Mouse (Mus musculus) heart, postnatal 25 days (tissue): ENCODE results near the gene Gsta1. TPM values are rescaled to one million over a fixed set of nuclear protein-coding genes. Genes with fewer than 3 reads are reported as not detected.
"Not testable (repeated sequence)": the region's sequence is repeated elsewhere in the genome, so short reads cannot be mapped to it uniquely, and the experiment has no call there.

Source experiments
- DNase-seq: peaks from one replicate; pipeline ENCODE4 v3.0.0; 2022; ENCODE audit warnings: low spot score
- intact Hi-C: fragments of 180-260 bp; cut with DNase I; formaldehyde crosslinking; loops from one replicate; pipeline ENCODE4 v1.15.1; 2025
- total RNA-seq, 2 experiments: library from RNA; stranded (reverse); gene quantifications; 2 replicates each; pipeline ENCODE4 v1.2.3; 2021

Gene Gsta1
- total RNA-seq, 2 experiments from 2014 or later, result 0.39 TPM; not detected in 1

GRCm38 (mm10) chr9:78225304-78225703 lies 5.2 kb upstream of the Gsta1 start:
- intact Hi-C loops, result no loop called here
- no peak for DNase-seq

- intact Hi-C loops, result no loop called here
Observed at GRCm38 (mm10) chr9:78228122-78228521, 2.3 kb upstream of the Gsta1 start.

GRCm38 (mm10) chr9:78229658-78230057 lies 798 bp upstream of the Gsta1 start:
- DNase-seq, result not testable (repeated sequence)

More at GRCm38 (mm10) chr9:78228122-78228521, 2.3 kb upstream of the Gsta1 start:
- no peak for DNase-seq

GRCm38 (mm10) chr9:78233121-78233695 lies 2.8 kb downstream of the Gsta1 start:
- intact Hi-C loops, DNase-seq: not testable (repeated sequence)

More at GRCm38 (mm10) chr9:78229658-78230057, 798 bp upstream of the Gsta1 start:
- intact Hi-C loops, result not testable (repeated sequence)

- DNase-seq, intact Hi-C loops: not testable (repeated sequence)
Observed at GRCm38 (mm10) chr9:78255683-78256470, 25.4 kb downstream of the Gsta1 start.

- not testable (repeated sequence) for DNase-seq
Observed at GRCm38 (mm10) chr9:78256914-78257313, 26.5 kb downstream of the Gsta1 start, which contains the start of gene Gm3776. Gene Gm3776, plus strand, starts transcription at chr9:78257129.

GRCm38 (mm10) chr9:78259688-78260087 lies 29.2 kb downstream of the Gsta1 start:
- DNase-seq, intact Hi-C loops: not testable (repeated sequence)

More at GRCm38 (mm10) chr9:78256914-78257313, 26.5 kb downstream of the Gsta1 start, which contains the start of gene Gm3776:
- intact Hi-C loops, result not testable (repeated sequence)

GRCm38 (mm10) chr9:78270945-78271344 lies 40.5 kb downstream of the Gsta1 start:
- intact Hi-C loops, DNase-seq: not testable (repeated sequence)

- DNase-seq, intact Hi-C loops: not testable (repeated sequence)
Observed at GRCm38 (mm10) chr9:78282002-78282711, 51.7 kb downstream of the Gsta1 start.

- intact Hi-C loops, DNase-seq: not testable (repeated sequence)
Observed at GRCm38 (mm10) chr9:78289063-78289462, 58.6 kb downstream of the Gsta1 start.

- intact Hi-C loops, result loop anchor here (10.0 kb wide), 1 partner anchor 55 kb away; no protein-coding TSS in a partner anchor
- not testable (repeated sequence) for DNase-seq
Observed at GRCm38 (mm10) chr9:78289723-78290122, 59.3 kb downstream of the Gsta1 start, which contains the start of gene Gm10639. Gene Gm10639, plus strand, starts transcription at chr9:78289923.

Other genes starting within 250 kb of the Gsta1 start
- gene Gcm1, start 178.7 kb upstream of the Gsta1 start, total RNA-seq, result not detected
- 10 to 100 TPM; 49.2 to 51.3 TPM for gene Fbxo9, start 121.6 kb upstream of the Gsta1 start, total RNA-seq
- gene Ick, start 121.5 kb upstream of the Gsta1 start, total RNA-seq, result 10 to 100 TPM; 14.9 to 15.3 TPM
- 10 to 100 TPM; 81.4 to 87.9 TPM for gene Gsta4, start 47.9 kb upstream of the Gsta1 start, total RNA-seq
- under 1 TPM; 0.39 to 0.89 TPM for gene Gm3776, start 26.5 kb downstream of the Gsta1 start, total RNA-seq
- not detected for gene Gm10639, start 59.3 kb downstream of the Gsta1 start, total RNA-seq
- not detected for gene Omt2a, start 84.1 kb downstream of the Gsta1 start, total RNA-seq
- gene Omt2b, start 96.9 kb downstream of the Gsta1 start, total RNA-seq, result not detected
- gene Gsta2, start 125.1 kb downstream of the Gsta1 start, total RNA-seq, result 1 to 10 TPM in 1 of 2 experiments, under 1 TPM in 1; 0.45 to 1.2 TPM
- gene Dppa5a, start 137.5 kb downstream of the Gsta1 start, total RNA-seq, result not detected
- not detected for gene Ooep, start 148.1 kb downstream of the Gsta1 start, total RNA-seq
- gene Ddx43, start 165.1 kb downstream of the Gsta1 start, total RNA-seq, result not detected
- gene Cgas, start 212.6 kb downstream of the Gsta1 start, total RNA-seq, result under 1 TPM; 0.45 to 0.55 TPM
- gene Mto1, start 217.6 kb downstream of the Gsta1 start, total RNA-seq, result 10 to 100 TPM; 24.5 to 25.5 TPM
- not detected for gene Gm17324, start 218.1 kb downstream of the Gsta1 start, total RNA-seq